Mouse (Mus musculus): ENCODE data around the gene Alpl. TPM values are rescaled to one million over a fixed set of nuclear protein-coding genes. Genes with fewer than 3 reads are reported as not detected.

Gene Alpl
- total and polyA plus RNA-seq, 3 experiments, result not detected

- TF ChIP-seq USF1 (IDR thresholded peaks at IDR 0.05; ENCODE audit: low read depth, low read length), result no peak
Measured at GRCm38 (mm10) chr4:137724212-137724611, 72.0 kb downstream of the Alpl start (continued).

GRCm38 (mm10) chr4:137723527-137723926, 72.7 kb downstream of the Alpl start:
- H3K27ac ChIP-seq (ENCODE audit: control insufficient read depth, low read depth, low read length), result no peak overlapping the region
- H3K9ac ChIP-seq (ENCODE audit: control insufficient read depth, low read depth, low read length, poor library complexity, severe bottlenecking), result no peak overlapping the region
- H3K36me3 ChIP-seq (ENCODE audit: control insufficient read depth in 1 of 2, insufficient read depth in 2 of 2, low read length in 2 of 2), result no peaks in the 10 kb centered on the region
- H3K4me1 ChIP-seq (ENCODE audit: control insufficient read depth in 1 of 2, insufficient read depth in 2 of 2, low read length in 2 of 2), result no peaks in the 10 kb centered on the region
- H3K79me2 ChIP-seq (ENCODE audit: control insufficient read depth, insufficient read depth, low read length, poor library complexity), result no peaks in the 10 kb centered on the region
- TF ChIP-seq TCF12 (IDR thresholded peaks at IDR 0.05; ENCODE audit: low read depth, low read length) (no peak), TAL1 (IDR thresholded peaks at IDR 0.05; ENCODE audit: low read length) (no peak), TBP (IDR thresholded peaks at IDR 0.05; ENCODE audit: low read depth, low read length) (no peak), NELFE (IDR thresholded peaks at IDR 0.05; ENCODE audit: low read depth, low read length) (no peak), POLR2AphosphoS2 (IDR thresholded peaks at IDR 0.05; ENCODE audit: low read length) (no peak), RCOR1 (IDR thresholded peaks at IDR 0.05; ENCODE audit: low read depth, low read length) (no peak), MYB (IDR thresholded peaks at IDR 0.05; ENCODE audit: low read depth, low read length) (no peak)
- H3K4me3 ChIP-seq (ENCODE audit: control insufficient read depth in 1 of 2, insufficient read depth in 1 of 2, low read depth in 2 of 2, low read length in 2 of 2), result no peak overlapping the region
- DNase-seq (ENCODE audit: low read depth, low spot score), result no peak
- H3K9me3 ChIP-seq (replicated peaks; ENCODE audit: insufficient read depth, low read length), result no peaks in the 10 kb centered on the region
- no peaks in the 10 kb centered on the region for H3K27me3 ChIP-seq (ENCODE audit: control insufficient read depth in 1 of 2, insufficient read depth in 2 of 2, low read length in 2 of 2)

- DNase-seq (ENCODE audit: low read depth, low spot score), result peak; percentile 67
- H3K36me3 ChIP-seq (ENCODE audit: control insufficient read depth in 1 of 2, insufficient read depth in 2 of 2, low read length in 2 of 2), result no peaks in the 10 kb centered on the region
- no peak overlapping the region for H3K27ac ChIP-seq (ENCODE audit: control insufficient read depth, low read depth, low read length)
- H3K4me3 ChIP-seq (ENCODE audit: control insufficient read depth in 1 of 2, insufficient read depth in 1 of 2, low read depth in 2 of 2, low read length in 2 of 2), result no peak overlapping the region
- H3K9me3 ChIP-seq (replicated peaks; ENCODE audit: insufficient read depth, low read length), result no peaks in the 10 kb centered on the region
- TF ChIP-seq TAL1 (IDR thresholded peaks at IDR 0.05; ENCODE audit: low read length), result no peak
- no peak for TF ChIP-seq USF1 (IDR thresholded peaks at IDR 0.05; ENCODE audit: low read depth, low read length)
- TF ChIP-seq POLR2A (IDR thresholded peaks at IDR 0.05; ENCODE audit: control insufficient read depth in 1 of 2, insufficient read depth in 1 of 2, low read depth in 1 of 2, low read length in 2 of 2, poor library complexity in 1 of 2), result no peak
- no peak for TF ChIP-seq NRF1 (IDR thresholded peaks at IDR 0.05; ENCODE audit: insufficient read depth, low read depth, low read length, poor library complexity, severe bottlenecking)
- TF ChIP-seq RAD21 (IDR thresholded peaks at IDR 0.05; ENCODE audit: low read depth, low read length), result peak; percentile 81
- no peak for TF ChIP-seq JUND (IDR thresholded peaks at IDR 0.05; ENCODE audit: low read depth, low read length)
- TF ChIP-seq GATA1 (IDR thresholded peaks at IDR 0.05; ENCODE audit: low read depth, low read length), result no peak
- TF ChIP-seq MXI1 (IDR thresholded peaks at IDR 0.05; ENCODE audit: low read depth, low read length), result no peak
- TF ChIP-seq CHD2 (IDR thresholded peaks at IDR 0.05; ENCODE audit: low read length), result no peak
- TF ChIP-seq SMC3 (IDR thresholded peaks at IDR 0.05; ENCODE audit: low read depth, low read length), result peak; percentile 86
- TF ChIP-seq RCOR1 (IDR thresholded peaks at IDR 0.05; ENCODE audit: low read depth, low read length), result no peak
- no peak for TF ChIP-seq TBP (IDR thresholded peaks at IDR 0.05; ENCODE audit: low read depth, low read length)
- TF ChIP-seq ZC3H11A (IDR thresholded peaks at IDR 0.05; ENCODE audit: low read depth, low read length), result peak; percentile 70
- TF ChIP-seq POLR2AphosphoS5 (IDR thresholded peaks at IDR 0.05; ENCODE audit: borderline replicate concordance, low read depth, low read length), result no peak
- no peak for TF ChIP-seq UBTF (IDR thresholded peaks at IDR 0.05; ENCODE audit: borderline replicate concordance, insufficient read depth, low read depth, low read length)
- TF ChIP-seq TCF12 (IDR thresholded peaks at IDR 0.05; ENCODE audit: low read depth, low read length), result no peak
- TF ChIP-seq USF2 (IDR thresholded peaks at IDR 0.05; ENCODE audit: borderline replicate concordance in 1 of 2, insufficient read depth in 1 of 2, low read depth in 1 of 2, low read length in 2 of 2), result no peak
- TF ChIP-seq ELF1 (IDR thresholded peaks at IDR 0.05; ENCODE audit: low read depth, low read length), result no peak
- TF ChIP-seq MAZ (IDR thresholded peaks at IDR 0.05; ENCODE audit: low read depth, low read length), result peak; percentile 40; the same call in 1 of the 2 replicates
- no peak for TF ChIP-seq MEF2A (IDR thresholded peaks at IDR 0.05; ENCODE audit: extremely low read depth, insufficient replicate concordance, low read depth, low read length, poor library complexity, severe bottlenecking)
- peak; percentile 88 to 96 (median 88) for TF ChIP-seq CTCF (IDR thresholded peaks at IDR 0.05 in 2 of 3, conservative IDR thresholded peaks at IDR 0.05 in 1 of 3; ENCODE audit: control insufficient read depth in 1 of 3, insufficient read depth in 1 of 3, low read depth in 2 of 3, low read length in 3 of 3, poor library complexity in 1 of 3, severe bottlenecking in 1 of 3)
- no peaks in the 10 kb centered on the region for H3K79me2 ChIP-seq (ENCODE audit: control insufficient read depth, insufficient read depth, low read length, poor library complexity)
- no peaks in the 10 kb centered on the region for H3K27me3 ChIP-seq (ENCODE audit: control insufficient read depth in 1 of 2, insufficient read depth in 2 of 2, low read length in 2 of 2)
- no peaks in the 10 kb centered on the region for H3K4me1 ChIP-seq (ENCODE audit: control insufficient read depth in 1 of 2, insufficient read depth in 2 of 2, low read length in 2 of 2)
- no peak overlapping the region for H3K9ac ChIP-seq (ENCODE audit: control insufficient read depth, low read depth, low read length, poor library complexity, severe bottlenecking)
Measured at GRCm38 (mm10) chr4:137722692-137723427, 73.3 kb downstream of the Alpl start.
